Mouse (Mus musculus): ENCODE results near the gene Vamp8. TPM values are rescaled to one million over a fixed set of nuclear protein-coding genes. Genes with fewer than 3 reads are reported as not detected.
A peak's percentile ranks its signal among the peaks of the same experiment; 100 is the strongest.

The Vamp8 gene
- total and polyA plus RNA-seq, 2 experiments from 2014 or later, result 6.0 to 23.7 TPM

- no peak overlapping the region; the same call in 1 of the 2 replicates for H3K9ac ChIP-seq (replicated peaks; ENCODE audit: low read length, poor library complexity, severe bottlenecking)
- H3K4me1 ChIP-seq (ENCODE audit: insufficient read depth, low read length), result peaks cover 8% of the 10 kb centered on the region
- H3K4me2 ChIP-seq (ENCODE audit: low read depth, low read length, poor library complexity, severe bottlenecking), result peak overlapping the region; percentile 77
- ATAC-seq (ENCODE audit: low FRiP score), result no peak
- WGBS, result 78% methylated on average over 5 of the region's 5 CpGs
- no peak for TF ChIP-seq CTCF (IDR thresholded peaks at IDR 0.05)
- peak overlapping the region; percentile 72 for H3K4me3 ChIP-seq (ENCODE audit: low read depth, low read length)
- no peak overlapping the region for H3K27ac ChIP-seq (ENCODE audit: low read depth, low read length)
- H3K27me3 ChIP-seq (ENCODE audit: insufficient read depth, low read length), result no peaks in the 10 kb centered on the region
- no peak for DNase-seq (ENCODE audit: low spot score)
- no peaks in the 10 kb centered on the region for H3K9me3 ChIP-seq (ENCODE audit: low read length)
- peaks cover 27% of the 10 kb centered on the region for H3K36me3 ChIP-seq (ENCODE audit: insufficient read depth, low read length)
These were observed 29.4 kb downstream of the Vamp8 start for GRCm38 (mm10) chr6:72361121-72361551.

DNA sequence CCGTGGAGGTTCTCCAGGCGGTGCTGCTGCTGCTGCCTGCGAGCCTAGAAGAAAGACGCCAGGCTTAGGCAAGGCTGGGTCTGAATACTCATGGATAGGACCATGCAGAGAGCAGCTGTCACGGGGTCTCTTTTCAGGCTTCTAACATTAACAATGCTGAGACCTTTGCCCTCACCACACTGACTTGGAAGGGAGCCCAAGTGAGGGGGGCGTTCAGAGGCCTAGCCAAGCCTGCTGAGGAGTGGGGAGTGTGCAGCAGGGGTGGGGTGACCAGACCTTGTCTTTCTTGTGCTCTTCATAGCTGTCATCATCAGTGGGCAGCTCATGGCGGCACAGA, 29.9 kb downstream of the Vamp8 start:
- Histone ChIP-seq H3K9ac (replicated peaks; ENCODE audit: low read length, poor library complexity, severe bottlenecking) (no peak overlapping the region), H3K9me3 (ENCODE audit: low read length) (no peaks in the 10 kb centered on the region), H3K4me2 (ENCODE audit: low read depth, low read length, poor library complexity, severe bottlenecking) (no peak overlapping the region), H3K36me3 (ENCODE audit: insufficient read depth, low read length) (peaks cover 27% of the 10 kb centered on the region), H3K27ac (ENCODE audit: low read depth, low read length) (no peak overlapping the region), H3K4me1 (ENCODE audit: insufficient read depth, low read length) (peaks cover 8% of the 10 kb centered on the region), H3K4me3 (ENCODE audit: low read depth, low read length) (no peak overlapping the region), H3K27me3 (ENCODE audit: insufficient read depth, low read length) (no peaks in the 10 kb centered on the region)
- TF ChIP-seq CTCF (IDR thresholded peaks at IDR 0.05), result no peak
- WGBS, result 56% methylated on average over 7 of the region's 7 CpGs
- DNase-seq (ENCODE audit: low spot score) (no peak), ATAC-seq (ENCODE audit: low FRiP score) (no peak)

DNA sequence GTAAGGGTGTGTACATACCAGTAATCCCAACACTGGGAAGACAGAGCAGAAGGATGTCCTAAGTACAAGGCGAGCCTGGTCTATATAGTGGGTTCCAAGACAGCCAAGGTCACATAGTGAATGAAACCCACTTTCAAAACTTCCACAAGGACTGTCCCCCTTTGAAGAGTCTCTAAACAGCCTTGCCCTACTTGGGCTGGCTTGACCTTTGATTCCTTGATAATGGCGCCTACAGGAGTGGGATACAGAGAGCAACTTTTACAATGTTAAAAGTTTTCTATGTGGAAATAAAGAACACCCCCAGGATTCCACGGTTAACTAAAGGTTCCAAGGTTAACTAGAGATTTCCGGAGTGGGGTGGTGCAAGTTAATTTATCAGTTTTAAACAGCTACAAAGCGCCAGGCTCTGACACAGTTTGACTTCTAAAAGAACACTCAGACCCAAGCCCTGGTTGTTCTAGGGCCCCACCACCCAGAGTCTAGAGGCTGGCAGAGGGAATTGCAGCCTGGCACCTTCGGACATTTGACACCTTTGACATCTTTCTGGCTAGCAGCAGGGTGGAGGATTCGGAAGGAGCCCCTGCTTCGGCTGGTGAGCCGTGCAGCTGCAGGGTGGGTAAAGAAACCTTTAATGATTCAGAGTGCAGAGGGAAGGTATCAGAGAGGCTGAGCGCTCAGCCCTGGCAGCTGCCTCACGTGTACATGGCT, 30.5 kb downstream of the Vamp8 start:
- no peak for ATAC-seq (ENCODE audit: low FRiP score)

DNA sequence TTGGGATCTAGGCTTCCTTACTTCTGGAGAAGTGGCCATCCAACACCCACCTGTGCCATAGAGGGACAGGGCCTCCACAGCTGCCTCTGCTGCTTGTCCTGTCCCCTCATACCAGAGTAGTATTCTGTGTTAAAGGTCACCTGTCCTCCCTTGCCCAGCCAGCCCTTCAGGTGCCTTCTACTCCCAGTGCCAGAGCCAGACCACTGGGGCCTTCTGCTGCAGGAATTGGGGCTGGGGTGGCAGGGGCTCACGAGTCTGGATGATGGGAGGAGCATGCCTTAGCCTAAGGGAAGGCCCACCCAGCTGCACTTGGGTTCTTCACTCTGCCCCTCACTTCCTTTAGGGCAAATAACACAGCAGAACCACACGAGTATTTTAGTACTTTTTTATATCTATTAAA, 31.2 kb downstream of the Vamp8 start:
- Histone ChIP-seq H3K9me3 (ENCODE audit: low read length) (no peaks in the 10 kb centered on the region), H3K36me3 (ENCODE audit: insufficient read depth, low read length) (peaks cover 27% of the 10 kb centered on the region), H3K27ac (ENCODE audit: low read depth, low read length) (no peak overlapping the region), H3K9ac (replicated peaks; ENCODE audit: low read length, poor library complexity, severe bottlenecking) (no peak overlapping the region), H3K4me3 (ENCODE audit: low read depth, low read length) (no peak overlapping the region), H3K4me1 (ENCODE audit: insufficient read depth, low read length) (peaks cover 15% of the 10 kb centered on the region), H3K27me3 (ENCODE audit: insufficient read depth, low read length) (no peaks in the 10 kb centered on the region), H3K4me2 (ENCODE audit: low read depth, low read length, poor library complexity, severe bottlenecking) (no peak overlapping the region)
- WGBS, result 77% methylated on average over 2 of the region's 2 CpGs
- TF ChIP-seq CTCF (IDR thresholded peaks at IDR 0.05), result no peak
- ATAC-seq (ENCODE audit: low FRiP score) (no peak), DNase-seq (ENCODE audit: low spot score) (no peak)

More for the DNA sequence above, 30.5 kb downstream of the Vamp8 start:
- 84% methylated on average over 11 of the region's 11 CpGs for WGBS
- peaks cover 27% of the 10 kb centered on the region for H3K36me3 ChIP-seq (ENCODE audit: insufficient read depth, low read length)
- no peak overlapping the region for H3K4me2 ChIP-seq (ENCODE audit: low read depth, low read length, poor library complexity, severe bottlenecking)
- no peak overlapping the region for H3K9ac ChIP-seq (replicated peaks; ENCODE audit: low read length, poor library complexity, severe bottlenecking)
- H3K27me3 ChIP-seq (ENCODE audit: insufficient read depth, low read length), result no peaks in the 10 kb centered on the region
- H3K9me3 ChIP-seq (ENCODE audit: low read length), result no peaks in the 10 kb centered on the region
- no peak overlapping the region for H3K27ac ChIP-seq (ENCODE audit: low read depth, low read length)
- peaks cover 8% of the 10 kb centered on the region for H3K4me1 ChIP-seq (ENCODE audit: insufficient read depth, low read length)
- no peak for DNase-seq (ENCODE audit: low spot score)
- H3K4me3 ChIP-seq (ENCODE audit: low read depth, low read length), result no peak overlapping the region
- TF ChIP-seq CTCF (IDR thresholded peaks at IDR 0.05), result no peak

DNA sequence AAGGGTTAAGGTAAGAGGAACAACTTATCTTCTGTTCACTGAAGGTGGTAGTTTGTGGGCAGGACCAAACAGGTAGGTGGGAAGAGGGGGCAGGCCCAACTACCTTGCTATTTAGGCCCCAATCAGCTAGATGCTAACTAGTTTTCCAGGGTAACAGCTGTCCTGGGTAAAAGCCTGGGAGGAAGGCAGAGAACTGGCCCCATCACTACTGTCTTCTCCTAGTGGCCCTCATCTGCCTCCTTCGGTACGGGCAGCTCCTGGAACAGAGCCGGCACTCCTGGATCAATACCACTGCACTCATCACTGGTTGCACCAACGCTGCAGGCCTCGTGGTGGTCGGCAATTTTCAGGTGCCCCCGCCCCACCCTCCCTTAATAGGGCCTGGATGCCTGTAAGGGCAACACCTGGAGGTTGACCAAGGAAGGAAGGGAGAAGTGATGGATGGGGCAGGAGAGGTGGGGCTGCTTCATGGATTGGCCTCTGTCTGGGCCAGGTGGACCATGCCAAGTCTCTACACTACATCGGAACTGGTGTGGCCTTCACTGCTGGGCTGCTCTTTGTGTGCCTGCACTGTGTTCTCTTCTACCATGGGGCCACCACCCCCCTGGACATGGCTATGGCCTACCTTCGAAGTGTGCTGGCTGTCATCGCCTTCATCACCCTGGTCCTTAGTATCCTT, 32.3 kb downstream of the Vamp8 start:
- Histone ChIP-seq H3K9me3 (ENCODE audit: low read length) (no peaks in the 10 kb centered on the region), H3K4me1 (ENCODE audit: insufficient read depth, low read length) (peaks cover 17% of the 10 kb centered on the region), H3K27ac (ENCODE audit: low read depth, low read length) (no peak overlapping the region), H3K4me2 (ENCODE audit: low read depth, low read length, poor library complexity, severe bottlenecking) (no peak overlapping the region), H3K9ac (replicated peaks; ENCODE audit: low read length, poor library complexity, severe bottlenecking) (no peak overlapping the region), H3K4me3 (ENCODE audit: low read depth, low read length) (no peak overlapping the region), H3K27me3 (ENCODE audit: insufficient read depth, low read length) (no peaks in the 10 kb centered on the region), H3K36me3 (ENCODE audit: insufficient read depth, low read length) (peaks cover 27% of the 10 kb centered on the region)
- no peak for TF ChIP-seq CTCF (IDR thresholded peaks at IDR 0.05)
- DNase-seq (ENCODE audit: low spot score), result no peak
- ATAC-seq (ENCODE audit: low FRiP score), result no peak
- 92% methylated on average over 10 of the region's 10 CpGs for WGBS

All from midbrain, postnatal 0 days (tissue).